Mouse (Mus musculus) liver, embryonic 12.5 days (tissue): ENCODE measurements around the gene Zfp709. TPM values are rescaled to one million over a fixed set of nuclear protein-coding genes. Genes with fewer than 3 reads are reported as not detected.

Source experiments
- ATAC-seq: fragments of 200-750 bp; cut with Nextera tagmentation; 2 replicates; pipeline ENCODE4 v1.8.0; 2017; ENCODE audit warnings: moderate number of reproducible peaks, mild to moderate bottlenecking, moderate library complexity
- H3K27ac ChIP-seq: fragments of 300-500 bp; sonication (generic); 2 replicates; pipeline ENCODE4 v1.5.1; 2016; ENCODE audit warnings: mild to moderate bottlenecking
- H3K27me3 ChIP-seq: fragments of 300-500 bp; sonication (generic); replicated peaks from 2 replicates; pipeline ENCODE4 v1.6.1; 2016; ENCODE audit warnings: mild to moderate bottlenecking, moderate library complexity
- H3K36me3 ChIP-seq: fragments of 300-500 bp; sonication (generic); 2 replicates; pipeline ENCODE4 v1.6.1; 2016; ENCODE audit warnings: mild to moderate bottlenecking, moderate library complexity
- H3K4me1 ChIP-seq: fragments of 300-500 bp; sonication (generic); 2 replicates; pipeline ENCODE4 v1.6.1; 2016
- H3K4me2 ChIP-seq: fragments of 300-500 bp; sonication (generic); 2 replicates; pipeline ENCODE4 v1.6.1; 2016; ENCODE audit warnings: mild to moderate bottlenecking, moderate library complexity
- H3K4me3 ChIP-seq: fragments of 300-500 bp; sonication (generic); 2 replicates; pipeline ENCODE4 v1.5.1; 2016; ENCODE audit warnings: mild to moderate bottlenecking, moderate library complexity
- H3K9ac ChIP-seq: fragments of 300-500 bp; sonication (generic); 2 replicates; pipeline ENCODE4 v1.6.1; 2016; ENCODE audit warnings: mild to moderate bottlenecking, moderate library complexity
- H3K9me3 ChIP-seq: fragments of 300-500 bp; sonication (generic); replicated peaks from 2 replicates; pipeline ENCODE4 v1.6.1; 2016; ENCODE audit warnings: mild to moderate bottlenecking, moderate library complexity
- WGBS: fragments of 180-500 bp; shearing (Covaris S2); methylation state at CpG from one replicate; pipeline ENCODE4 v1.1.7; 2016; ENCODE audit not compliant: insufficient replicate concordance; 5-methylcytosine and 5-hydroxymethylcytosine counted together
- polyA plus RNA-seq: library from polyadenylated mRNA; unstranded; fragments of >200 nt; fragmentation: Nextera tagmentation; extraction: Ambion mirVana; gene quantifications from 2 replicates; pipeline ENCODE4 v1.2.1, GENCODE M21; 2016

The Zfp709 gene
- polyA plus RNA-seq, 1 experiment from 2014 or later: 2.0 TPM

GRCm38 (mm10) chr8:71940293-71941208 is 58.7 kb downstream of the Zfp709 start:
- no peak overlapping the region for H3K27ac ChIP-seq
- H3K4me1 ChIP-seq: peaks cover 9% of the 10 kb centered on the region
- no peak overlapping the region for H3K4me2 ChIP-seq
- H3K9me3 ChIP-seq: no peaks in the 10 kb centered on the region
- no peaks in the 10 kb centered on the region for H3K36me3 ChIP-seq
- peaks cover 12% of the 10 kb centered on the region for H3K27me3 ChIP-seq
- no peak overlapping the region for H3K4me3 ChIP-seq
- H3K9ac ChIP-seq: no peak overlapping the region
- 45% methylated on average over 2 of the region's 2 CpGs for WGBS
- ATAC-seq: peak; percentile 85

- Histone ChIP-seq H3K4me3 (no peak overlapping the region), H3K36me3 (no peaks in the 10 kb centered on the region), H3K27me3 (peaks cover 23% of the 10 kb centered on the region), H3K4me1 (peaks cover 9% of the 10 kb centered on the region), H3K4me2 (no peak overlapping the region), H3K27ac (no peak overlapping the region), H3K9ac (no peak overlapping the region), H3K9me3 (no peaks in the 10 kb centered on the region)
- no peak for ATAC-seq
- 67% methylated on average over 1 of the region's 1 CpGs for WGBS
These were observed 60.0 kb downstream of the Zfp709 start for GRCm38 (mm10) chr8:71941776-71942175.

Other genes starting within 250 kb of the Zfp709 start
- 0.22 and 0.31 TPM in 2 replicates for gene Unc13a, start 210.3 kb upstream of the Zfp709 start, polyA plus RNA-seq
- 9.2 and 10.4 TPM in 2 replicates for gene Jak3, start 205.7 kb upstream of the Zfp709 start, polyA plus RNA-seq
- 1.5 and 2.1 TPM in 2 replicates for gene Insl3, start 192.8 kb upstream of the Zfp709 start, polyA plus RNA-seq
- gene B3gnt3, start 180.2 kb upstream of the Zfp709 start, polyA plus RNA-seq: 3.6 and 4.2 TPM in 2 replicates
- 19.5 and 20.6 TPM in 2 replicates for gene Fcho1, start 156.3 kb upstream of the Zfp709 start, polyA plus RNA-seq
- gene Zfp882, start 26.6 kb downstream of the Zfp709 start, polyA plus RNA-seq: 1.1 and 1.4 TPM in 2 replicates
- 12.4 and 13.1 TPM in 2 replicates for gene Zfp617, start 26.6 kb downstream of the Zfp709 start, polyA plus RNA-seq
- 13.4 and 14.1 TPM in 2 replicates for gene Zfp961, start 69.0 kb downstream of the Zfp709 start, polyA plus RNA-seq
- gene Cyp4f18, start 127.6 kb downstream of the Zfp709 start, polyA plus RNA-seq: 1.1 TPM in 2 replicates
- gene Olfr372, start 159.2 kb downstream of the Zfp709 start, polyA plus RNA-seq: not detected in 2 replicates
- gene Olfr373, start 201.2 kb downstream of the Zfp709 start, polyA plus RNA-seq: not detected in 2 replicates
- not detected in 2 replicates for gene Olfr374, start 225.0 kb downstream of the Zfp709 start, polyA plus RNA-seq